Mouse (Mus musculus) myocyte (in vitro differentiated cells): Measurements from ENCODE around the gene Lmnb2. TPM values are rescaled to one million over a fixed set of nuclear protein-coding genes. Genes with fewer than 3 reads are reported as not detected.

ENCODE experiments used
- H3K27me3 ChIP-seq: one replicate; pipeline ENCODE4 v1.6.1; 2011; ENCODE audit not compliant: control insufficient read depth, insufficient read depth, insufficient read length
- H3K36me3 ChIP-seq: one replicate; pipeline ENCODE4 v1.6.1; 2011; ENCODE audit not compliant: control insufficient read depth, insufficient read depth
- H3K4me2 ChIP-seq: one replicate; pipeline ENCODE4 v1.6.1; 2011; ENCODE audit warnings: low read depth, control low read depth
- H3K4me3 ChIP-seq: one replicate; pipeline ENCODE4 v1.5.1; 2011; ENCODE audit warnings: mild to moderate bottlenecking, control low read depth, moderate library complexity
- H3K79me2 ChIP-seq: one replicate; pipeline ENCODE4 v1.6.1; 2011; ENCODE audit not compliant: control insufficient read depth, insufficient read depth
- H3ac ChIP-seq: one replicate; pipeline ENCODE4 v1.6.1; 2011; ENCODE audit not compliant: control insufficient read depth, insufficient read length
- CEBPB ChIP-seq: IDR thresholded peaks from 2 replicates; pipeline ENCODE4 v1.6.1; 2011; ENCODE audit warnings: mild to moderate bottlenecking, moderate library complexity; ENCODE audit not compliant: poor library complexity, insufficient read depth, severe bottlenecking
- E2F4 ChIP-seq: IDR thresholded peaks from one replicate; pipeline ENCODE4 v1.6.1; 2011; ENCODE audit warnings: mild to moderate bottlenecking, control low read depth, moderate library complexity; ENCODE audit not compliant: insufficient read depth
- MAX ChIP-seq: IDR thresholded peaks from one replicate; pipeline ENCODE4 v1.6.1; 2011; ENCODE audit warnings: low read depth, mild to moderate bottlenecking, control low read depth
- MYOD1 ChIP-seq, 3 experiments: IDR thresholded peaks; one replicate each; pipeline ENCODE4 v1.6.1; 2011; ENCODE audit warnings: control low read depth in 2 of 3, low read depth in 2 of 3, mild to moderate bottlenecking in 2 of 3, moderate library complexity in 1 of 3; ENCODE audit not compliant: insufficient read length in 2 of 3, control insufficient read depth in 1 of 3
- MYOG ChIP-seq, 3 experiments: IDR thresholded peaks; one replicate each; pipeline ENCODE4 v1.6.1; 2011; ENCODE audit warnings: control low read depth in 2 of 3, low read depth in 2 of 3, mild to moderate bottlenecking in 2 of 3; ENCODE audit not compliant: insufficient read length in 2 of 3, control insufficient read depth in 1 of 3, insufficient read depth in 1 of 3
- POLR2A ChIP-seq: IDR thresholded peaks from one replicate; pipeline ENCODE4 v1.6.1; 2011; ENCODE audit warnings: low read depth, mild to moderate bottlenecking, control low read depth, moderate library complexity; ENCODE audit not compliant: insufficient read length
- POLR2AphosphoS2 ChIP-seq: IDR thresholded peaks from one replicate; pipeline ENCODE4 v1.6.1; 2011; ENCODE audit warnings: low read depth, control low read depth; ENCODE audit not compliant: insufficient read length
- REST ChIP-seq: IDR thresholded peaks from one replicate; pipeline ENCODE4 v1.6.1; 2011; ENCODE audit warnings: mild to moderate bottlenecking, control low read depth, moderate library complexity; ENCODE audit not compliant: insufficient read depth, insufficient read length
- SRF ChIP-seq: IDR thresholded peaks from one replicate; pipeline ENCODE4 v1.6.1; 2011; ENCODE audit warnings: low read depth; ENCODE audit not compliant: control insufficient read depth, insufficient read length
- TCF12 ChIP-seq: IDR thresholded peaks from one replicate; pipeline ENCODE4 v1.6.1; 2011; ENCODE audit warnings: mild to moderate bottlenecking, control low read depth; ENCODE audit not compliant: poor library complexity, insufficient read depth, severe bottlenecking
- TCF3 ChIP-seq: IDR thresholded peaks from one replicate; pipeline ENCODE4 v1.6.1; 2011; ENCODE audit warnings: low read depth, control low read depth; ENCODE audit not compliant: insufficient read length
- USF1 ChIP-seq: IDR thresholded peaks from one replicate; pipeline ENCODE4 v1.6.1; 2011; ENCODE audit warnings: low read depth, mild to moderate bottlenecking, control low read depth, moderate library complexity
- polyA plus RNA-seq: library from polyadenylated mRNA; unstranded; fragments of >200 nt; fragmentation: generic; extraction: Trizol; gene quantifications from one replicate; pipeline ENCODE4 v1.2.1, GENCODE M21; 2012; ENCODE audit warnings: missing spikeins

Gene Lmnb2
- polyA plus RNA-seq, 1 experiment = 65.2 TPM

GRCm38 (mm10) chr10:80895100-80895499, 22.9 kb downstream of the Lmnb2 start:
- Histone ChIP-seq H3ac (no peak overlapping the region), H3K4me2 (no peak overlapping the region), H3K27me3 (peaks cover 4% of the 10 kb centered on the region), H3K36me3 (no peaks in the 10 kb centered on the region), H3K79me2 (peaks cover 12% of the 10 kb centered on the region), H3K4me3 (no peak overlapping the region)
- TF ChIP-seq MAX = no peak
- no peak for TF ChIP-seq SRF
- no peak for TF ChIP-seq CEBPB
- no peak for TF ChIP-seq USF1
- TF ChIP-seq POLR2A = no peak
- no peak for TF ChIP-seq TCF12
- TF ChIP-seq MYOG (IDR thresholded peaks at IDR 0.05; ENCODE audit: control insufficient read depth in 1 of 3, insufficient read depth in 1 of 3, insufficient read length in 2 of 3, low read depth in 2 of 3) = no peak
- TF ChIP-seq REST = no peak
- TF ChIP-seq POLR2AphosphoS2 = no peak
- TF ChIP-seq MYOD1 (IDR thresholded peaks at IDR 0.05; ENCODE audit: control insufficient read depth in 1 of 3, insufficient read length in 2 of 3, low read depth in 2 of 3) = no peak
- no peak for TF ChIP-seq TCF3
- TF ChIP-seq E2F4 = no peak

- no peak overlapping the region for H3ac ChIP-seq
- no peak overlapping the region for H3K4me2 ChIP-seq
- no peaks in the 10 kb centered on the region for H3K36me3 ChIP-seq
- H3K79me2 ChIP-seq = no peaks in the 10 kb centered on the region
- H3K27me3 ChIP-seq = peaks cover 14% of the 10 kb centered on the region
- TF ChIP-seq SRF = no peak
- TF ChIP-seq REST = no peak
- peak in 1 of 3 experiments; percentile 35 for TF ChIP-seq MYOD1 (IDR thresholded peaks at IDR 0.05; ENCODE audit: control insufficient read depth in 1 of 3, insufficient read length in 2 of 3, low read depth in 2 of 3)
- peak in 1 of 3 experiments; percentile 80 for TF ChIP-seq MYOG (IDR thresholded peaks at IDR 0.05; ENCODE audit: control insufficient read depth in 1 of 3, insufficient read depth in 1 of 3, insufficient read length in 2 of 3, low read depth in 2 of 3)
- H3K4me3 ChIP-seq = no peak overlapping the region
Observed at GRCm38 (mm10) chr10:80887181-80887580, 30.9 kb downstream of the Lmnb2 start.

GRCm38 (mm10) chr10:80881301-80881700, 36.7 kb downstream of the Lmnb2 start:
- no peak overlapping the region for H3K4me3 ChIP-seq
- no peaks in the 10 kb centered on the region for H3K79me2 ChIP-seq
- no peak overlapping the region for H3ac ChIP-seq
- H3K27me3 ChIP-seq = no peaks in the 10 kb centered on the region
- H3K36me3 ChIP-seq = no peaks in the 10 kb centered on the region
- H3K4me2 ChIP-seq = no peak overlapping the region
- TF ChIP-seq POLR2AphosphoS2 (no peak), MYOD1 (IDR thresholded peaks at IDR 0.05; ENCODE audit: control insufficient read depth in 1 of 3, insufficient read length in 2 of 3, low read depth in 2 of 3) (no peak), CEBPB (no peak), TCF12 (no peak), USF1 (no peak), REST (no peak), E2F4 (no peak)

GRCm38 (mm10) chr10:80880901-80881300, 37.1 kb downstream of the Lmnb2 start:
- no peak overlapping the region for H3K4me3 ChIP-seq
- TF ChIP-seq POLR2A (no peak), MYOG (IDR thresholded peaks at IDR 0.05; ENCODE audit: control insufficient read depth in 1 of 3, insufficient read depth in 1 of 3, insufficient read length in 2 of 3, low read depth in 2 of 3) (no peak)

GRCm38 (mm10) chr10:80880131-80880641, 37.9 kb downstream of the Lmnb2 start:
- Histone ChIP-seq H3ac (no peak overlapping the region), H3K36me3 (no peaks in the 10 kb centered on the region), H3K79me2 (no peaks in the 10 kb centered on the region), H3K4me3 (no peak overlapping the region), H3K4me2 (no peak overlapping the region), H3K27me3 (no peaks in the 10 kb centered on the region)
- no peak for TF ChIP-seq POLR2A
- TF ChIP-seq TCF3 = no peak
- TF ChIP-seq USF1 = peak; percentile 70
- TF ChIP-seq REST = no peak
- TF ChIP-seq MAX = peak; percentile 35
- no peak for TF ChIP-seq TCF12
- TF ChIP-seq SRF = no peak
- peak in 1 of 3 experiments; percentile 7 for TF ChIP-seq MYOD1 (IDR thresholded peaks at IDR 0.05; ENCODE audit: control insufficient read depth in 1 of 3, insufficient read length in 2 of 3, low read depth in 2 of 3)
- no peak for TF ChIP-seq MYOG (IDR thresholded peaks at IDR 0.05; ENCODE audit: control insufficient read depth in 1 of 3, insufficient read depth in 1 of 3, insufficient read length in 2 of 3, low read depth in 2 of 3)

More at GRCm38 (mm10) chr10:80880901-80881300, 37.1 kb downstream of the Lmnb2 start:
- Histone ChIP-seq H3K36me3 (no peaks in the 10 kb centered on the region), H3K27me3 (no peaks in the 10 kb centered on the region), H3ac (no peak overlapping the region), H3K79me2 (no peaks in the 10 kb centered on the region), H3K4me2 (no peak overlapping the region)
